Mouse (Mus musculus) brain, embryonic 14.5 days (tissue): ENCODE data around the gene Rhbdl3.

Source experiments
- CTCF ChIP-seq: fragments of 200-500 bp; IDR thresholded peaks from 2 replicates; pipeline ENCODE4 v1.5.1; 2012; ENCODE audit warnings: inconsistent platforms, mild to moderate bottlenecking, moderate library complexity, borderline replicate concordance; ENCODE audit not compliant: insufficient read depth, insufficient read length; ENCODE audit errors: extremely low read depth
- POLR2A ChIP-seq: fragments of 200-500 bp; IDR thresholded peaks from 2 replicates; pipeline ENCODE4 v1.6.1; 2012; ENCODE audit warnings: mild to moderate bottlenecking, inconsistent platforms, borderline replicate concordance; ENCODE audit not compliant: poor library complexity, insufficient read depth, insufficient read length, severe bottlenecking; ENCODE audit errors: extremely low read depth

DNA sequence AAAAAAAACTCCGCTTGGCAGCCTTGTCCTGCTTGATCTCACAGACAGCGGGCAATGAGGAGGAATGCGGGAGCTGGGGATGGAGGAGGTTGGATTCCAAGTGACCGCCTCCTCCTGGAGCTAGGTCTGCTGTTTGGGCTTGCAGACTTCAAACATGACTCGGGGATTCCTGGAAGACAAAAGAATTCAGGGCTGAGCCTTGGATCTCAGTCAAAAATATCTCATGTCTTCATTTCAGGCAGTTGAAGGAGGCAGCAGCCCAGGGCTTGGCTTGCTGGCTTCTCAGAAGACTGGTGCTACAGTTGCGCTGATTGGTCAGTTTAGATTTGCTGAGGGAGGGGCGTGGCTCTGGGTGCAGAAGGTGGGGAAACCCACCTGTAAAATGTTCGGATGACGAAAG is 5.6 kb upstream of the Rhbdl3 start:
- no peak for TF ChIP-seq CTCF
- TF ChIP-seq POLR2A: no peak
